Mouse (Mus musculus) MEL (cell line): ENCODE data around the gene Harbi1. TPM values are rescaled to one million over a fixed set of nuclear protein-coding genes. Genes with fewer than 3 reads are reported as not detected.

Experiments
- DNase-seq: peaks from one replicate; pipeline ENCODE4 v3.0.0; 2011; ENCODE audit warnings: low read depth, low spot score
- H3K27ac ChIP-seq: 2 replicates; pipeline ENCODE4 v1.5.1; 2012; ENCODE audit warnings: low read depth, mild to moderate bottlenecking, control low read depth, low read length, moderate library complexity; ENCODE audit not compliant: control insufficient read depth
- H3K27me3 ChIP-seq, 2 experiments: fragments of 150-350 bp in 1 of 2; sonication (generic) in 1 of 2; 2 replicates each; pipeline ENCODE4 v1.6.1; 2012; ENCODE audit warnings: low read length in 2 of 2, mild to moderate bottlenecking in 2 of 2, improper control_type of control experiment in 1 of 2, moderate library complexity in 1 of 2; ENCODE audit not compliant: insufficient read depth in 2 of 2, control insufficient read depth in 1 of 2
- H3K36me3 ChIP-seq, 2 experiments: 2 replicates each; pipeline ENCODE4 v1.6.1; 2012 to 2014; ENCODE audit warnings: low read length in 2 of 2, improper control_type of control experiment in 1 of 2, inconsistent platforms in 1 of 2, mild to moderate bottlenecking in 1 of 2; ENCODE audit not compliant: insufficient read depth in 2 of 2, control insufficient read depth in 1 of 2
- H3K4me1 ChIP-seq, 2 experiments: fragments of 150-350 bp in 1 of 2; sonication (generic) in 1 of 2; 2 replicates each; pipeline ENCODE4 v1.6.1; 2012; ENCODE audit warnings: low read length in 2 of 2, improper control_type of control experiment in 1 of 2, mild to moderate bottlenecking in 1 of 2; ENCODE audit not compliant: insufficient read depth in 2 of 2, control insufficient read depth in 1 of 2
- H3K4me3 ChIP-seq, 2 experiments: fragments of 150-350 bp in 1 of 2; sonication (generic) in 1 of 2; 2 replicates each; pipeline ENCODE4 v1.5.1; 2012; ENCODE audit warnings: low read depth in 2 of 2, low read length in 2 of 2, mild to moderate bottlenecking in 2 of 2, moderate library complexity in 2 of 2, control low read depth in 1 of 2, improper control_type of control experiment in 1 of 2; ENCODE audit not compliant: control insufficient read depth in 1 of 2, insufficient read depth in 1 of 2
- H3K79me2 ChIP-seq: 2 replicates; pipeline ENCODE4 v1.6.1; 2012; ENCODE audit warnings: mild to moderate bottlenecking, low read length, moderate library complexity; ENCODE audit not compliant: control insufficient read depth, poor library complexity, insufficient read depth
- H3K9ac ChIP-seq: 2 replicates; pipeline ENCODE4 v1.6.1; 2012; ENCODE audit warnings: low read depth, mild to moderate bottlenecking, control low read depth, low read length, moderate library complexity; ENCODE audit not compliant: control insufficient read depth, poor library complexity, severe bottlenecking
- H3K9me3 ChIP-seq: fragments of 150-350 bp; sonication (generic); replicated peaks from 2 replicates; pipeline ENCODE4 v1.6.1; 2012; ENCODE audit warnings: mild to moderate bottlenecking, low read length, improper control_type of control experiment, moderate library complexity; ENCODE audit not compliant: insufficient read depth
- BHLHE40 ChIP-seq: IDR thresholded peaks from 2 replicates; pipeline ENCODE4 v1.6.1; 2012; ENCODE audit warnings: low read depth, mild to moderate bottlenecking, inconsistent platforms, low read length, improper control_type of control experiment, borderline replicate concordance
- CHD1 ChIP-seq: IDR thresholded peaks from 2 replicates; pipeline ENCODE4 v1.6.1; 2012; ENCODE audit warnings: low read depth, mild to moderate bottlenecking, inconsistent platforms, low read length, improper control_type of control experiment
- CHD2 ChIP-seq: IDR thresholded peaks from 2 replicates; pipeline ENCODE4 v1.6.1; 2011; ENCODE audit warnings: low read length, improper control_type of control experiment
- CTCF ChIP-seq, 3 experiments: IDR thresholded peaks in 2 of 3; conservative IDR thresholded peaks in 1 of 3; 2 replicates each; pipeline ENCODE4 v1.5.1; 2011 to 2012; ENCODE audit warnings: low read length in 3 of 3, low read depth in 2 of 3, mild to moderate bottlenecking in 2 of 3, improper control_type of control experiment in 1 of 3, inconsistent platforms in 1 of 3, mixed read lengths in 1 of 3, moderate library complexity in 1 of 3; ENCODE audit not compliant: control insufficient read depth in 1 of 3, insufficient read depth in 1 of 3, poor library complexity in 1 of 3, severe bottlenecking in 1 of 3
- ELF1 ChIP-seq: IDR thresholded peaks from 2 replicates; pipeline ENCODE4 v1.6.1; 2014; ENCODE audit warnings: low read depth, mild to moderate bottlenecking, inconsistent platforms, low read length, improper control_type of control experiment, moderate library complexity
- GABPA ChIP-seq: IDR thresholded peaks from 2 replicates; pipeline ENCODE4 v1.6.1; 2012; ENCODE audit warnings: low read depth, mild to moderate bottlenecking, inconsistent platforms, low read length, improper control_type of control experiment, moderate library complexity
- JUND ChIP-seq: IDR thresholded peaks from 2 replicates; pipeline ENCODE4 v1.6.1; 2011; ENCODE audit warnings: low read depth, mild to moderate bottlenecking, improper control_type of control experiment, low read length
- KAT2A ChIP-seq: conservative IDR thresholded peaks from 2 replicates; pipeline ENCODE4 v1.6.1; 2012; ENCODE audit warnings: low read depth, low read length, improper control_type of control experiment, inconsistent platforms
- MAFK ChIP-seq: IDR thresholded peaks from 2 replicates; pipeline ENCODE4 v1.6.1; 2011; ENCODE audit warnings: low read depth, mild to moderate bottlenecking, low read length, improper control_type of control experiment, borderline replicate concordance
- MEF2A ChIP-seq: IDR thresholded peaks from 2 replicates; pipeline ENCODE4 v1.6.1; 2014; ENCODE audit warnings: low read depth, mild to moderate bottlenecking, inconsistent platforms, low read length, improper control_type of control experiment; ENCODE audit not compliant: poor library complexity, insufficient replicate concordance, severe bottlenecking; ENCODE audit errors: extremely low read depth
- MXI1 ChIP-seq: IDR thresholded peaks from 2 replicates; pipeline ENCODE4 v1.6.1; 2011; ENCODE audit warnings: mild to moderate bottlenecking, low read depth, low read length, improper control_type of control experiment
- POLR2AphosphoS5 ChIP-seq: IDR thresholded peaks from 2 replicates; pipeline ENCODE4 v1.6.1; 2012; ENCODE audit warnings: low read depth, borderline replicate concordance, mild to moderate bottlenecking, inconsistent platforms, low read length, moderate library complexity, mixed read lengths
- RAD21 ChIP-seq: IDR thresholded peaks from 2 replicates; pipeline ENCODE4 v1.6.1; 2011; ENCODE audit warnings: mild to moderate bottlenecking, low read depth, low read length, improper control_type of control experiment
- SIN3A ChIP-seq: IDR thresholded peaks from 2 replicates; pipeline ENCODE4 v1.6.1; 2012; ENCODE audit warnings: low read length, improper control_type of control experiment, inconsistent platforms
- SMC3 ChIP-seq: IDR thresholded peaks from 2 replicates; pipeline ENCODE4 v1.6.1; 2011; ENCODE audit warnings: low read depth, low read length, improper control_type of control experiment
- TAL1 ChIP-seq: IDR thresholded peaks from 2 replicates; pipeline ENCODE4 v1.6.1; 2012; ENCODE audit warnings: mild to moderate bottlenecking, inconsistent platforms, low read length, moderate library complexity, mixed read lengths
- TBP ChIP-seq: IDR thresholded peaks from 2 replicates; pipeline ENCODE4 v1.8.0; 2011; ENCODE audit warnings: low read depth, low read length, improper control_type of control experiment
- TCF12 ChIP-seq: IDR thresholded peaks from 2 replicates; pipeline ENCODE4 v1.6.1; 2014; ENCODE audit warnings: low read depth, mild to moderate bottlenecking, inconsistent platforms, low read length, improper control_type of control experiment, moderate library complexity
- USF1 ChIP-seq: IDR thresholded peaks from 2 replicates; pipeline ENCODE4 v1.6.1; 2014; ENCODE audit warnings: low read depth, mild to moderate bottlenecking, inconsistent platforms, low read length, improper control_type of control experiment, moderate library complexity
- ZC3H11A ChIP-seq: IDR thresholded peaks from 2 replicates; pipeline ENCODE4 v1.6.1; 2012; ENCODE audit warnings: low read depth, mild to moderate bottlenecking, inconsistent platforms, low read length, improper control_type of control experiment
- ZMIZ1 ChIP-seq: IDR thresholded peaks from 2 replicates; pipeline ENCODE4 v1.6.1; 2012; ENCODE audit warnings: low read depth, mild to moderate bottlenecking, inconsistent platforms, low read length, improper control_type of control experiment, moderate library complexity
- ZNF384 ChIP-seq: IDR thresholded peaks from 2 replicates; pipeline ENCODE4 v1.6.1; 2012; ENCODE audit warnings: low read depth, mild to moderate bottlenecking, inconsistent platforms, low read length, improper control_type of control experiment
- polyA plus RNA-seq, 2 experiments: library from polyadenylated mRNA; stranded (reverse) in 1 of 2; unstranded in 1 of 2; fragments of >175 nt in 1 of 2; fragments of >200 nt in 1 of 2; gene quantifications; 2 replicates each; pipeline versions ENCODE4 v1.2.1 to v1.2.4; 2012; ENCODE audit warnings: low replicate concordance in 2 of 2, low read depth in 1 of 2; ENCODE audit not compliant: insufficient read length in 2 of 2, insufficient read depth in 1 of 2, missing spikeins in 1 of 2
- total RNA-seq: library from RNA; depleted of rRNA; stranded (reverse); fragments of 300-350 nt; gene quantifications from 2 replicates; pipeline ENCODE4 v1.2.3, GENCODE M21; 2012

Gene Harbi1
- total and polyA plus RNA-seq, 3 experiments = 7.8 to 8.2 TPM; not detected in 1

- Histone ChIP-seq H3K9ac (no peak overlapping the region), H3K27ac (no peak overlapping the region), H3K79me2 (no peaks in the 10 kb centered on the region), H3K4me3 (no peak overlapping the region), H3K27me3 (no peaks in the 10 kb centered on the region), H3K36me3 (no peaks in the 10 kb centered on the region; a peak in 1 of 4 replicates), H3K4me1 (no peaks in the 10 kb centered on the region), H3K9me3 (no peaks in the 10 kb centered on the region)
- TF ChIP-seq SMC3 (peak; percentile 25; the same call in 1 of the 2 replicates), CHD2 (no peak), CTCF (IDR thresholded peaks at IDR 0.05 in 2 of 3, conservative IDR thresholded peaks at IDR 0.05 in 1 of 3; ENCODE audit: control insufficient read depth in 1 of 3, insufficient read depth in 1 of 3, low read depth in 2 of 3, low read length in 3 of 3, poor library complexity in 1 of 3, severe bottlenecking in 1 of 3) (peak; percentile 36 to 55 (median 40); a peak in 5 of 6 replicates), RAD21 (peak; percentile 39)
- peak; percentile 76 for DNase-seq
Measured at GRCm38 (mm10) chr2:91682850-91683249, 27.8 kb upstream of the Harbi1 start.

- Histone ChIP-seq H3K79me2 (no peaks in the 10 kb centered on the region), H3K27ac (no peak overlapping the region), H3K27me3 (no peaks in the 10 kb centered on the region), H3K9ac (no peak overlapping the region), H3K9me3 (no peaks in the 10 kb centered on the region), H3K4me3 (no peak overlapping the region), H3K36me3 (no peaks in the 10 kb centered on the region; a peak in 1 of 4 replicates), H3K4me1 (no peaks in the 10 kb centered on the region)
- DNase-seq = no peak
- no peak for TF ChIP-seq TAL1
- no peak for TF ChIP-seq ZNF384
- no peak for TF ChIP-seq MEF2A
- no peak for TF ChIP-seq BHLHE40
- no peak for TF ChIP-seq ZC3H11A
- no peak for TF ChIP-seq POLR2AphosphoS5
- TF ChIP-seq JUND = no peak
- TF ChIP-seq ZMIZ1 = no peak
- TF ChIP-seq MAFK = no peak
- TF ChIP-seq SIN3A = no peak
Measured at GRCm38 (mm10) chr2:91683919-91684318, 26.7 kb upstream of the Harbi1 start.

GRCm38 (mm10) chr2:91689452-91689851 is 21.2 kb upstream of the Harbi1 start:
- Histone ChIP-seq H3K79me2 (no peaks in the 10 kb centered on the region), H3K36me3 (no peaks in the 10 kb centered on the region; a peak in 1 of 4 replicates), H3K4me3 (no peak overlapping the region), H3K27ac (no peak overlapping the region), H3K27me3 (no peaks in the 10 kb centered on the region), H3K4me1 (no peaks in the 10 kb centered on the region), H3K9ac (no peak overlapping the region), H3K9me3 (no peaks in the 10 kb centered on the region)
- TF ChIP-seq MXI1 (no peak), TCF12 (no peak), USF1 (no peak), RAD21 (no peak), BHLHE40 (no peak), TBP (no peak), GABPA (no peak), TAL1 (no peak), CHD1 (no peak), KAT2A (no peak), SMC3 (no peak), ELF1 (no peak), POLR2AphosphoS5 (no peak), ZMIZ1 (no peak), CTCF (IDR thresholded peaks at IDR 0.05 in 2 of 3, conservative IDR thresholded peaks at IDR 0.05 in 1 of 3; ENCODE audit: control insufficient read depth in 1 of 3, insufficient read depth in 1 of 3, low read depth in 2 of 3, low read length in 3 of 3, poor library complexity in 1 of 3, severe bottlenecking in 1 of 3) (no peak)
- no peak for DNase-seq
